Mouse (Mus musculus) common myeloid progenitor, adult 5-6 weeks (primary cell): ENCODE results near the gene Krtap11-1. TPM values are rescaled to one million over a fixed set of nuclear protein-coding genes. Genes with fewer than 3 reads are reported as not detected.

Source experiments
- ATAC-seq: replicated peaks from 2 replicates; pipeline ENCODE4 v1.8.0; 2016; ENCODE audit warnings: low read depth, mild to moderate bottlenecking, moderate TSS enrichment, inconsistent platforms; ENCODE audit not compliant: poor library complexity, severe bottlenecking
- total RNA-seq: library from RNA; stranded (forward); fragments of 200-1000, 187-1606 nt; gene quantifications from 2 replicates; pipeline ENCODE4 v1.2.3, GENCODE M21; 2017

The Krtap11-1 gene
- total RNA-seq, result not detected in 2 replicates

DNA sequence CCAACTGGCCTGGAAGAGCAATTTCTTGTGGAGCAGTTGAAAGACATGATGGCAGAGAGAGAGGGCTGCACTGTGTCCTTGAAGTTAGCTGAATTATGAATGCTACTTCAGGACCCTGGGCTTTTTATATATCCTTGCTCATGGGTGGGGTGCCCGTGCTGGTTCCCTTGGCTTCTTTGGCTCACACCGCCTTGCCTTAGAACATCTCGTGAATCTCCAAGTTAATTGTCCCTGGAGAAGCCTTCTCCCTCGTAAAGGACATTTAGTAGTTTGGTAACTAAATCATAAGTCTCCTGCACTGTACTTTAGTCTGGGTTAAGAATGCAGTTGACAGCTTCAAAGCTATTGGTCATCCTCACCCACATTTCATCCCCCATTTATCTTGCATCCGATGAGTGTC lies at the start of gene Krtap11-1:
Gene Krtap11-1 (minus strand): TSS at position 101 of the 400 bp plus-strand sequence.
- no peak for ATAC-seq

GRCm38 (mm10) chr16:89618190-89618589 lies 47.2 kb upstream of the Krtap11-1 start:
- no peak for ATAC-seq

DNA sequence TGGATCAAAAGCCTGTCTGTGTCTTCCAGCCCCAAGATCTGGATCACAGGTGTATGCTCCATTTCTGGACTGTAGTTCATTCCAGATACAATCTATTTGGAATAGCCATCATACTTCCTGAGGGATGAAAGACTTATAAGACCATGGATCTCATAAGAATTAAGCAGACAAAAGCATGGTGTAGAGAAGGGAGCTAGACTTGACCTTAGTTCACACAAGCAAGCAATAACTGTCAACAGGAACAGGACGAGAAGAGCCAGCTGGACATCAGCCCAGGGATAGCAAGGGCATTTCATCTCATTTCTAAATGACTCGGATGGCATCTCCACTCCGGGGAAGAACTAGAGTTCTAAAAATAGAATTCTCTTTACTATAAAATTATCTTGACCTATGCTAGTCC lies 46.3 kb upstream of the Krtap11-1 start:
- ATAC-seq, result no peak

DNA sequence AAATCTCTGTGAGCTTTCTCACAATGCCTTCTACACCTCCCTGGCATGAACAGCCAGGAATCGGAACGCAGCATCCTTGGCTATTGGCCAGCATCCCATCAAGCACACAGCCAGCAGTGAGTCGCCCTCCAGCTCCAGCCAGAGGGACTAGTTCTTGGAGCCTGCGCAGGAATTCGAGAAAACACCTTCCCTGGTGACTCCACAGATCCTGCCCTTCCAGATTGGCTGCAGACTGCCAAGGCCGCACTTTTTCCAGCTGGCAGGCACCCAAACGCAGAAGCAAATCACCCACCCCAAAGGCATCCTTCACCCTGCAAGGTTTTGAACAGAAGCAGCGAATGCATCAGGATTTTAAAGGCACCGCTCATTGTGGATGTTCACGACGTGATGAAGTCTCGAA lies 42.7 kb upstream of the Krtap11-1 start:
- ATAC-seq, result no peak

DNA sequence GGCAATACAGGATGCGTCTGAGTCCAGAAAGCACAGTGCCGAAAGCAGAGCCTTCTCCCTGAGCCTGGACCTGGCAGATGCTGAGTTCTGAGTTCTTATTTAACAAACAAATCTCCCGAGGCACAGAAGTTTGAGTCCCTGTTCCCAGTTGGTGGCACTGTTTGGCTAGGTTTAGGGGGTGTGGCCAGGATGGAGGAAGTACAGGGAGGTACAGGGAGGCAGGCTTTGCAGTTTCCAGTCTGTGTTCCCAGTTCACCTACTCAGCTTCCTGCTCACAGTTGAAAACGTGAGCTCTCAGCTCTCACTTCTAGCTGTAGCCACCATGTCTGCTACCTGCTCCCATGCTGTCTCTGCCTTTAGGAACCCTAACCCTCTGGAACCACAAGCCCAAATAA lies 37.8 kb upstream of the Krtap11-1 start:
- no peak for ATAC-seq

DNA sequence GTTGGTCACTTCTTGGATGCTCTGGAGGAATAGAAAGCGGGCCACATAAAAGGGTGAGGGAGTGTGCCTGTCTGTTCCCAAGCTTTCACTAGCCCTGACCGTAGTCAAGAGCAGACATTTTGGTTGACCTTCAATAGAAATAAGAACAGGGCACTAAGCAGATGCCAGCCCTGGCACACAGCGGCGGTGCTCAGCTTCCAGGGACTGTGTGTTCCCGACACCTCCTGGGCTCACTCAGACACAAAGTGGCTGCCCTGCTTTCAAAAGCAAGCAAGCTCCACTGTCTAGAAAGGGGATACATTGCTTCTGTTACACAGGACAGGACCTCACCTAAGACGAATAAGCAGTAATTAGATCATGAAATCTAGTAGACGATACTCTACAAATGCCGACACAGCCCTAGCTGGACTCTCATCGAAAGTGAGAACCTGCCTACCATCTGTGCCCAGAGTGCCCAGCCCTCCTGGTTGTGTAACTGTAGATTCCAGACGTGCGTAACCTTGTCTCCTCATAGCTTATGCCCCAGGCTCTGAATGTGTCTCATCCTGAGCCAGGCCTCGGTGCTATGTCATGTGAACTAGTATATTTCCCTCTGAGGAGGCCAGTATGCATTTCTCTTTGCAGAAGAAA lies 37.3 kb upstream of the Krtap11-1 start:
- ATAC-seq, result no peak

DNA sequence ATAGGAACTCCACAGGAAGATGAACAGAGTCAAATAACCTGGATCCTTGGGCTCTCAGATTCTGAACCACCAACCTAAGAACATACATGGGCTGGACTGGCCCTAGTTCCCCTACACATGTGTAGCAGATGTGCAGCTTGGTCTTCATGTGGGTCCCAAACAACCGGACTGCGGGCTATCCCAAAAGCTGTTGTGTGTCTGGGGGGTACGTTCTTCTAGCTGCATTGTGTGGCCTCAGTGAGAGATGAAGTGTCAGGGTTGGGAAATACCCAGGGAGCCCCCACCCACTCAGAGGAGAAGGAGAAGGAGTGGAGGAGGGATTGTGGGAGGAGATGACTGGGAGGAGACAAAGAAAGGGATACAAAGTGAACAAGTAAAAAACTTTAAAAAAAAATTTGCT lies 36.0 kb upstream of the Krtap11-1 start:
- no peak for ATAC-seq

DNA sequence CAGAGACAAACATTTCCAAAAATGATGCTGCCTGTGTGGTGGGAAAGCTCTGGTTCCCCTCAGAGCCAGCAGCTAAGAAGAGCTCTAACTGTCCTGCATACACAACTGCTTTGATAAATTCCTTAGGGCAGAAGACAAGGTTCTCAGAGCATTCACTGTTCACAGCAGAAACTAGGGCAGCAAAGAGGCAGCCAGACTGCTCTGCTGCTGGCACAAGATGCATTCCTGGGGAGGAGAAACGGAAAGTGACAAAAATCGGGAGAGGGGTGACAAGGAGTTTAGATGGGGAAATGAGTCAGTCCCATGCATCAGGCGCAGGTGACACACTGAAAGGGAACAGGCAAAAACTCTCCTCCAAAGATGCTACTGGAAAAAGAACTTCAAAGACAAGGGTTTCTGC lies 16.2 kb upstream of the Krtap11-1 start:
- no peak for ATAC-seq

GRCm38 (mm10) chr16:89585604-89586508 lies 14.9 kb upstream of the Krtap11-1 start:
- ATAC-seq, result no peak

GRCm38 (mm10) chr16:89581658-89582057 lies 10.7 kb upstream of the Krtap11-1 start:
- ATAC-seq, result no peak

- no peak for ATAC-seq
Observed at GRCm38 (mm10) chr16:89570516-89570915, 467 bp downstream of the Krtap11-1 start.

DNA sequence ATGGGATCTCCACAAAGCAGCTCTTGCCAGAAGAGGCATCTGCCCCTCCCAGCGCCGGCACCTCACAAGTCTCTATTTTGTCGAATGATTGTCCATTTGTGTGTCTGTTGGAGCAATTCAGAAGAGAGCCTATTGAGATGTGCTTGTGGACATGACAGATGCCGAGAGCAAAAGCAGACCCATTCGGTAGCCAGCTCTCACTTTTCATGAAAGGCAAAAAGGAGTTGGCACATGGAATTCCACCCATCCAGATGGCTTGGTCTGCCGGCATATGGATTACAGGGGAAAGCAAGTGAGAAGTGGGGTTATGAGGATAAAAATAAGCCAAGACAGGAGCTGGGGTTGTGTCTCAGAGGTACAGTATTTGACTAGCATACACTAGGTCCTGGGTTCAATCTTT lies 1.8 kb downstream of the Krtap11-1 start:
- no peak for ATAC-seq

- no peak for ATAC-seq
Observed at GRCm38 (mm10) chr16:89568141-89568540, 2.8 kb downstream of the Krtap11-1 start.

- ATAC-seq, result no peak
Observed at GRCm38 (mm10) chr16:89550298-89550697, 20.7 kb downstream of the Krtap11-1 start.

DNA sequence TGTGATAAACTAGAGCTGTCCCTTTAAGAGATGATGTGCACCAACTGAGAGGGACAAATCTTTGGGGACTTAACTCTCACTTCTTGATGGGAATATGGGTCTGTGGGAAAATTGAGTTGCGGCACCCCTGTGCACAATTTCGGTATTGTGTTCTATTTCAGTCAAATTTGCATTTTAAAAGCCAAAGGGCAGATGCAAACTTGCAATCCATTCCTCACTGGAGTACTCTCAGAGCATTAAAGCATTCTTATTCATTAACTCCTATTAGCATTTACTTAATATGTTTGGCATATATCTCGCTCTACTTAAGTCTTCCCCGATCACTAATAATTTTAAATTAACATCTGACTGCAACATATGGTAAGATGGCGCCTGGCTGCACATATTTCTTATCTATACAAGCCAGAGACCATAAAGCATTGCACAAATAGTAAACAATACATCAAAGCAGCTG lies 32.9 kb downstream of the Krtap11-1 start:
- no peak for ATAC-seq

- ATAC-seq, result no peak
Observed at GRCm38 (mm10) chr16:89537349-89537748, 33.6 kb downstream of the Krtap11-1 start.

DNA sequence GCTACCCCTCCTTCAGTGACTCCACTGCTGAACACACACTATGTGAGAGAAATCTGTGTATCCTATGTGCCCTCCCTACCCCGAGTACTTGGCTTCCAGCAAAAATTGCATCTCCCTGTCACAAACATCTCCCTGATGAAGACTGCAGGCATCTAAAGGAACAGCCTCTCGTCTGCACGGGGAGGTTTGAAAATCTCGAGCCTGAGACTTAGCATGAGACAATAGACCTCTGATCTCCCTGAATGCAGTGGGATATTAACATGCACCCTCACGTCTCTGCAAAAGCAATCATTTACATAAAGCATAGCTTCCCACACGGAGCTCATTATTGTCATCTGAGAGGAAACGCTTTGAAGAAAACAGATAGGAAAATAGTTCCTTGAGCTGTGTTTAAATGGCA lies 40.4 kb downstream of the Krtap11-1 start:
- ATAC-seq, result no peak

DNA sequence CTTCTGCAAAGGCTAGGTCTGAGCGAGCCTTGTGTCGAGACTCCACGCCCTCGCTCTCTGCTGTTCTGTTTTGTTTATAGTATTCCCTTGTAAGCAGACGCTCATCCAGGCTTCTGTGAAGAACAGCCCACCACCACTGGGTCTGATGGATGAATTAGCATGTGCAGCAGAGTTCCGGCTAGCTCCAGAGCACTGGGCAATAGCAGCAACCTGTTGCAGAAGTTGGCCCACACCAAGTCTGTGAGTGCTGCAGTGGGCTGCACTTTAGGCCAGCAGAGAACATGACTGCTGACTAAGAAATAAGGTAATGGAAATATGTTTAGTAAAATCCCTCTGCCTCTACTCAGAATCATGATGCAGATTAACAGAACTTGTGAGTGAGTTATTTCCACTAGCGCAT lies 41.1 kb downstream of the Krtap11-1 start:
- ATAC-seq, result no peak

DNA sequence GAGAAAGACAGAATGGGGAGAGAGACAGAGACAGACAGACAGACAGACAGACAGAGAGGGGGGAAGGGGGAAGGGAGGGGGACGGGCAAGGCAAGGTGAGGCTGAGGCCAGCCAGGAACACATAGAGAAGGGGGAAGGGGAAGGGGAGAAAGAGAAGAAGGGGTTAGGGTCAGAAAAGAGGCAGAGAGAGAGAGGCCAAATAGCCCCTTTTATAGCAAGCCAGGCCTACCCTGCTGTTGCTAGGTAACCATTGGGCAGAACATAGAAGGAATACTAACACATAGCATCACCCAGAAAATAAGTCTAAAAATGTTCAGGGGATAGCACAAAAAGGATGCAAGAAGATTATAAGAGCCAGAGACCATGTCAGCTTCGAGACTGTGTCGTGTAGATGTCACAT lies 42.6 kb downstream of the Krtap11-1 start:
- no peak for ATAC-seq

DNA sequence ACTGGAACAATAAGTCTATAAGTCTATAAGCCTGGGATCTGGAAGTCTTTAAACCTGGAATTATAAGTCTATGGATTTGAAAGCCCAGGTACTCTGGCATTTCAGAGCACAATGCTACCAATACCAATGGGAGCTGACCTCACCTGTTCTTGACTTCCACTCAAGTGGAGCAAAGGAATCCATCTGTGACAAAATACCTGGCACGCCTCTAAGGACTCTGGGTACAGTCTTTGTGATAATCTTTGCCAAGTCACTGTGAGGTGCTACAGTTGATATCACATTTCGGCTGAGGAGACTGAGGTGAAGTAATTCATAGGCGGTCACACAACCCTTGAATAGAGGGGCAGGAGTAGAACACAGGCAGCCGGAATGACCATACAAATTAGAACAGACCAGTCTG lies 50.0 kb downstream of the Krtap11-1 start:
- ATAC-seq, result no peak

GRCm38 (mm10) chr16:89520555-89520954 lies 50.4 kb downstream of the Krtap11-1 start:
- no peak for ATAC-seq
